In the genomic region with DNA sequence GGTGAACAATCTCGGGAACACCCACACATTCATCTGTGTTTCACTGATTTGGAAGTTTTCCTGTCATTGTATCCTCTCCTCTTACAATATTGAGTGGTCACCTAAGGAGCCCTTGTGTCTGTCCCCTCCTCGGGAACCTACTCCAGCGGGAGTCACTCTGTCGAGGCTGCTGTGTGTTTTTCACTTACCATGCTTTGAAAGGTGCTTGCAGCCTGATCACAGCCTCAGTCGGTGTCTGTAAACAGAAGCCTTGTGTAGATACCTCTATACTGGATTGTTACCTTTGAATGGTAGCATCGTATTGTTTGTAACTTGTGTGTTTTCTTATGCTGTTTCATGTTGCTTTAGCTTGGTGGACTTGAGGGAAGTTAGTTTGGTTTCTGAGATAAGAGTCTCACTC, we compare ENCODE assay signal across 18 mouse cellular contexts.
"Had no signal": no experiment of that assay in that cellular context is flagged by ENCODE, and none has a peak within 500 bp of the region (broad histone marks: within the 10 kb centered on the region; RNA-seq: fewer than 3 reads in every experiment).

No protein-coding gene starts in this region.

- ATAC-seq: liver, postnatal 0 days; lung, postnatal 0 days; midbrain, embryonic 15.5 days had no signal

- H3K27ac ChIP-seq: kidney, embryonic 15.5 days; limb, embryonic 15.5 days; liver, embryonic 14.5 days; midbrain, embryonic 12.5 days; midbrain, embryonic 15.5 days; stomach, embryonic 15.5 days had no signal

- H3K36me3 ChIP-seq: limb, embryonic 12.5 days; limb, embryonic 15.5 days; midbrain, embryonic 12.5 days; midbrain, embryonic 15.5 days; stomach, embryonic 15.5 days had no signal

- H3K9me3 ChIP-seq: kidney, embryonic 15.5 days; limb, embryonic 15.5 days; midbrain, embryonic 12.5 days; midbrain, embryonic 15.5 days; stomach, embryonic 15.5 days had no signal

- H3K4me3 ChIP-seq: kidney, embryonic 15.5 days; limb, embryonic 12.5 days; limb, embryonic 15.5 days; midbrain, embryonic 12.5 days; midbrain, embryonic 15.5 days; stomach, embryonic 15.5 days had no signal

- H3K9ac ChIP-seq: kidney, embryonic 15.5 days; limb, embryonic 12.5 days; limb, embryonic 15.5 days; liver, embryonic 14.5 days; liver, postnatal 0 days; lung, embryonic 14.5 days; midbrain, embryonic 12.5 days; midbrain, embryonic 15.5 days; stomach, embryonic 15.5 days had no signal

- DNase-seq: kidney, adult 8-10 months; layer of hippocampus, postnatal 36 days; left cerebral cortex, postnatal 4 days; liver, postnatal 0 days; lung, embryonic 14.5 days; right cerebral cortex, postnatal 14 days; right cerebral cortex, postnatal 4 days; spleen, adult 18-20 months; thymus, postnatal 25 days had no signal

- H3K27me3 ChIP-seq: kidney, embryonic 15.5 days; limb, embryonic 12.5 days; limb, embryonic 15.5 days; midbrain, embryonic 12.5 days; midbrain, embryonic 15.5 days; stomach, embryonic 15.5 days had no signal

- H3K4me1 ChIP-seq: midbrain, embryonic 12.5 days; midbrain, embryonic 15.5 days; stomach, embryonic 15.5 days had no signal

- H3K4me2 ChIP-seq: kidney, embryonic 15.5 days; limb, embryonic 12.5 days; limb, embryonic 15.5 days; liver, embryonic 11.5 days; lung, embryonic 14.5 days; midbrain, embryonic 12.5 days; midbrain, embryonic 15.5 days; stomach, embryonic 15.5 days had no signal
